Mouse (Mus musculus) embryo, embryonic 10.5 days (tissue): ENCODE data around the gene Trio.

Experiments
- DNase-seq: peaks from one replicate; pipeline ENCODE4 v3.0.0-alpha.2; 2015; ENCODE audit warnings: low spot score

Trio gene

DNA sequence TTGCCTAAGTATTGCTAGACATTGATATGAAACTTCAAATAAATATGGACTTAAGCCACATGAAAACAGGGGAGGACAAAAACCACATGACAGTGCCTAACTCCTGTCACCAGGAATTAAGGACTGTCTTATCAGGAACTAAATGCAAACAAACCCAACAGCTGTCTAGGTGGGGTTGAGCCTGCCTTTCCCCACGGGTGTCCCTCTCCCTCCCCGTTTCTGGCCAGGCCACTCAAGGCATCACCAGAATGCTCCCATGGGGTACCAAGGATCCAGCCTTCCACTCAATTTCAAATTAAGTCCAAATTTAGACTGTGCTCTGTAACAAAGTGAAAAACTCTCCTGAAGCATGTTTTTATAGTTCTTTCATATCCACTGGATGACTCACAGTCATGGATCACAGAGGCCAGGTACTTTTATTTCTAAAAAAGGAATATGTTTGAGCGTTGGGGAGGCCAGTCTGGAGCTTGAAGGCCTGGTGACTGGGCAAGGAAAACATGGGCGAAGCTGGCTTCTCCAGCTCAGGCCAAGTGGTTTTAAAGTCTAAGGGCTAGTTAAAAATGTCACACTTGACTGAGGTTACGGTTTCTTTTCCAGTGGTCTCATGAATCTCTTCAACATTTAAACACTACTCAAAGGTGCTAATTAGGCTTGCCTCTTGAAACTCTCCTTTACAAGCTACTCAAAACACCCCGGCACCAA lies 33.6 kb downstream of the Trio start:
- no peak for DNase-seq

DNA sequence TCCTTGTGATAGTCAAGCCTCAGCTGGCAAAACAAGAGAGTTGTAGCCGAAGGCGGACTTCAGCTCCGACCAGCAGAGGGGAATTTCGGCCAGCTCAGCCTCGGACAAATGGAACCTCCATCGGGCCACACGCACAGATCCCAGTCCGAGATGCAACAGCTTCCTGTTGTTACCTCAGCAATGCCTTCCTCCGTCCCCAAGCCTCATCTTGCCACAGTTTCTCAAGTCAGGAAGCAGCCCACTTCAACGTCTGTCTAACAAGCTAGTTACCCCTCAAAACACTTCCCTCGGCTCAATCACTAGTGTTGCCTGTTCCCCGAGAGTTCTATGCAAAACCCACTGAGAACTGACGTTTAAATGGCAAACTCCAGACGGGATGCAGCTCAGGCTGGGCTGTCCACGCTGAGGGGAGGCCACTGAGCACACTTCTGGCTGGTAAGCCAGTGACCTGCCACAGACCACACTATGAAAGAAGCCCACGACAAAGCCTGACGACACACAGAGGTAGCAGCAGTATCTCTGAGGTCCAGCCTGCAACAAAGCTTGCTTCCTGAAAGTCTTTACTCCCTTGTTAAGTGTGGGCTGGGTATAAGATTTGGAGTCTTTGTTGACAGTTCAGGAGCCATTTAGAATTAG lies 34.5 kb downstream of the Trio start:
- DNase-seq, result no peak

DNA sequence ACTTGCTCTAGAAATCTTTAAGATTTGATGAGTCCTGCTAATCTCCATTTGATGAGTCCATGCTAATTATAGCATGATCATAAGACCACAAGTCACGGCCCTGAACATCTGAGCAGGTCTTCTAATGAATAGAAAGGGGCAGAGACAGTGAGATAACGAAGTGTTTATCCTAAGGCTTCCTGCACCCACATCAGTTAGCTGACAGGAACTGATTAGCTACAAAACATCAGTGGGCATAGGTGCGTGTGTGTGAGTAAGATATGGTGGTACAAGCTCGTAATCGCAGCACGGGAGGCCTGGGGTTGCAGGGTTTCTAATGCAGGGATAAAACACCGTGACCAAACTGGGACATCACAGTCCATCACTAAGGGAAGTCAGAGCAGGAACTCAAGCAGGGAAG lies 37.7 kb downstream of the Trio start:
- no peak for DNase-seq

DNA sequence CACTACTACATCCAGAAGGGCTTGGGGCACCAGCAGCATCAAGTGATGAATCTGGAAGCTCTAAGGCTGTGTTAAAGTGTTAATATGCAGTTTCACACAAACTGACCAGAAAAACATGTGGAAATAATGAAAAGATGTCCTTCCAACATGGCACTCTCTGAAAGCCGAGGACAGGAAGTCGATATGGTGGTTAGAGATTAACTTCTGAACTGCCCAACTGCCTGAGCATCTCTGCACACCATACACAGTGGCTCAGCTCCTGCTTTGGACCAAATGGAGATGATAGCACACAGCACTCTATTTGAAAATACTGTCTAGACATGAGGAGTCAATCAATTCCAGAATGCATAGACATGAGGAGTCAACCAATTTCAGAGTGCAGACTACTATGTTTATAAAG lies 40.8 kb downstream of the Trio start:
- no peak for DNase-seq

DNA sequence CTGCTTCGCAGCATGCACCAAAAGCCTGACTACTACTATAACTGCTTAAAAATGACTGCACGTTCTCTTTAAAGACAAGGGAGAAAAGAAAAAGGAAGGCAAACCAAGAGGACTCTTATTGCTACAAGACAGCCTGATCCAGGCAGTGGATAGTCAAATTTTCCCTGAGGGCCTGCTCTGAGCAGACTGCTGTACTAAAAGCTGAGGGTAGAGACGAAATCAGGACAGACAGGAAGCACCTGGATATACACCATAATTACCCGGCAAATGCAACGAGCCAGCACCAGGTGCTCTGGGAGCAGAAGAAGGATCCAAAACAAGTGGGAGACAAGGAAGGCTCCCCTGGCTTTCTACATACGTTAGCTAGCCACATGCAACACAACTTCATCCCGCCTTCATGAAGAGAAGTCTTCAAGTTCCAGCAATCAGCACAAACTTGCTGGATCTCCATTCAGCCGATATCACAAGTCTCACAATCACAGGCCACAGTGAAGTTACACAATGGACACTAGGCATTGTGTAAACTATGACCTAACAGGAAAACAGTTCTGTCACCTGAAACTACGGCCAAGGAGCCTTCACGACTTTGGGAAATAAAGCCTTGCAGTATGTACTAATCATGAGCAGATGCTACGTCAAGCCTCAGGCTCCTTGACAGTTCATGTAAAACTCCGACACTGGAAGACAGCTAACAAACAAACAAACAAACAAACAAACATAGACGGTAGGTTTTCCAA lies 43.7 kb downstream of the Trio start:
- DNase-seq, result no peak

DNA sequence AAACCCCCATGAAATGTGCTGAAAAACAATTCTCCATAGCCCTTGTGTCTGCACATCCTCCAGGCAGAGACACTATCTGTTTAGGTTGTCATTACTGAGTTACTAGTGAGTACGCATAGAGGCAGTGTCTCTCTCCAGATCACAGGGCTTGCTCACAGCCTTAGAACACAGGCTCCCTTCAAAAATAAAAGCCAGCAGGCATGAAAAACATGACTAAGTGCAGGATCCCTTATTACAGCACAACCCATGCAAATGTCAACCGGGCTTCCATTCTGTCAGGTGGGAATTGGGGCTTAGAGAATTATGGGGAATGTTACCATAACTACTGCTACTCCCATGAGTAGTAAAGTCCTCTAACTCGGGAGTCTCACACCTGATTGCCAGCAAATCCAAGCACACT lies 44.4 kb downstream of the Trio start:
- no peak for DNase-seq

DNA sequence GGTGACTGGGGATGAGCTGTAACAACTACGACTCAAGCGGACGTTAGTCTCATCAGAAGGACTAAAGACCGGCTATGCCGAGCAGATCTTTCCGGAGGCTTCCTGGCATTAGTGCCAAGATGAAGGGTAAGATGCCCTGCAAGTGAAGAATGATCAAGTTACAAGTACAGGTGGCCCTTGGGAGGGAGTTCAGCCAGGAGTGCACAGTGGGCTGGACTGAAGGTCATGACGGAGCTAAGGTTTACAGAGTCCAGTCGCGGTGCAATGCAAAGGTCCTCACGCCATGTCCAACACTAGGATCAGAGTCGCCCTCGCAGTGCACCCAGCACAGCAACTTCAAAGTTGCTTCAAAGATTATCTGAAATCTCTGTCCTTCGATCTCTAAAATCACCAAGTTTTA lies 45.2 kb downstream of the Trio start:
- no peak for DNase-seq

DNA sequence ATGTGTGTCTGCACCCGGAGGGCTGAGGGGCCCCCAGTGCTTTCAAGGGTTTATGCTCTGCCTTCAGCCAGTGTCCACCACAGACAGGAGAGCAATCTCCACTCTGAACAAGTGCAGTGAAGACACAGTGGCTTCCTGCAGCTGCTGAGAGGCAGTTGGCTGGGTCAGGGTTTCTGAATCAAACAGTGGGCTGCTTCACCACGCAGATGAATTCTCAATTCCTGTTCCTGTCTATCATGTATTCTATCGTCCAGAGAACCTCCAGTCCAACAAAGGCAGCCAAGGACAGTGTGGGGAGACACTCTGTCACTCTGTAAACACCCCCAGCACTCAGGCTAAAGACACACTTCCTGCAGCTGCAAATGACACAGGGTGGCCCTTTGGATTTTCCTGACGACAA lies 48.7 kb downstream of the Trio start:
- DNase-seq, result no peak

DNA sequence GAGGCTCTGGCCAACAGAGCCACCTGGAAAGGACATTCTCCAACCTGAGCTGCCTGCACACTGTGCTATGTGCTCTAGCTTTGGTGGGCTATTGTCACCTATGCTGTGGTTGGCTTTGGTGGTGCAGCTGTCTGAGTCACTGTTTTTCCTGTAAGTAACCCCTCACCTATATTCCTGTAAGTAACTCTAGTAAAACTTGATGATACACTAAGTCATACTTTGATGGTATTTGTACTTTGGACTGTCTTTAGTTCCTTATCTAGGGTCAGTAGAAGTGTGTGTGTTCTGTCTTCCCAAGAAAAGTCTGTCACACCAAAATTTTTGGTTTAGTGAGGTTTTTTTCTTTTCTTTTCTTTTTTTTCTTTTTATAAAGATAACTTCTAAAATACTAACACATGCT lies 49.3 kb downstream of the Trio start:
- no peak for DNase-seq

DNA sequence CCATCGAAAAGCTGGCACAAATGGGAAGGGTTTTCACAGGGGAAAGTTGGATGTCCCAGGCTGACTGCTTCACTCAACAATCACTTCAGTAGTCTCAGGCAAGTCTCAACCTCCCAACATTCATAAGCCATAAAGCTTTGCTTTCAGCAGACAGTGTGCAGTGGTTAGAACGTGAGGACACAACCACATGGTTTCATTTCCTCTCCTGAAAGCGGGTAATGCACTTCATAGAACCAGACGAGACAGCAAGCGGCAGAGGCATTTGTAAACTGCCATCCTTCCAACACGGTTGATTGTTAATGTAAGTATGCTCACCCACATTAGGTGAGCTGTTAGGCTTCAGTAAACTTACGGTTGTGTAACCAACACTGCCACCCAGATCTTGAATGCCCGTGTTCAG lies 51.0 kb downstream of the Trio start:
- no peak for DNase-seq

DNA sequence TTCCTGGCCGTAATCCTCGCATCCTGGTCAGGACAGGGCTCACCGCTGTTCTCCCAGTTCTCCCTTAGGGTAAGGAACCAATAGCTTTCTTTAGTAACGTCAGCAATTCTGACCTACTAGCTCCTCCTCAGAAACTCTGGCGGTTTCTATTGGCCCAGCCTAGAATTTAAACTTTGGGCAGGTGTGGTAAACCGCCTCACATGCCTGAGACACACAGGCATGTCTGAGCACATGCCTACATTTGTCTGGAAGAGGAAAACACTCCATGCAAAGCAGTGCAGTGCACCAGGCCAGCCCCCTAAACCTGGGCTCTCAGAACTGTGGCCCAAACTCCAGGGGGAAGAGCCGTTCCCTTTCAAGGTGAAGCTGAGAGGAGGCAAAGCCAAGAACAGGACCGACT lies 57.5 kb downstream of the Trio start:
- no peak for DNase-seq

DNA sequence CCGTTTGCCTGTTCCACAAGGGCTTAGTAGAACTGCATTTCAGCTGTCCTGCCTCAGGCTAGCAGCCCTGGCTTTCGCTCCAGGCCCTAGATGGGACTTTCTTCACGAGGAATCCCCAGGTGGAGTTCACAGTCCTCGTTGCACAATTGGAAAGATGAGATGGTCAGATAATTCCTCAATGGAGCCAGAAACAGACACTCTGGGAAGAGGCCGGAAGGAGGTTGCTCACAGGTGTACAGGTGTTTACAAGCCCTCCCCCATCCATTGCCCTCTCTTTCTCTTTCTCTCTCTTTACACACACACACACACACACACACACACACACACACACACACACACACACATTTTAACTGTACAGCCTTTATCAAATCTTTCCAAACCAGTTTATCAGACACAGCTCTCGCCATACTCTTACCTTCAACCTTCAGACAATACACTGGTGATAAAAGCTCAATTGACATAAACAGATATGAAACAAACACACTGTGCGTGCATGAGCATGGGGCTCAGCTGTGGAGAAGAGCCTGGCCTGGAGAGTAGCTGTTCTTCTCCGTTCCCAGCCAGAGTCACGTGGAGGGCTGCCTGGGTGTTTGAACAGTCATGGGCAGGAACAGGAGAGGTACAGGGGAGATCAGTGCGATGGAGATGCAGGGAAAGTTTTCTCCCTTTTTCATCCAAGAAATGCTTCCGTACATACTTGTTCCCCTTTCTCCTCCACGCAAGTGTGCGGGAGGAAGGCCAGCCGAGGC lies 58.3 kb downstream of the Trio start:
- DNase-seq, result no peak

DNA sequence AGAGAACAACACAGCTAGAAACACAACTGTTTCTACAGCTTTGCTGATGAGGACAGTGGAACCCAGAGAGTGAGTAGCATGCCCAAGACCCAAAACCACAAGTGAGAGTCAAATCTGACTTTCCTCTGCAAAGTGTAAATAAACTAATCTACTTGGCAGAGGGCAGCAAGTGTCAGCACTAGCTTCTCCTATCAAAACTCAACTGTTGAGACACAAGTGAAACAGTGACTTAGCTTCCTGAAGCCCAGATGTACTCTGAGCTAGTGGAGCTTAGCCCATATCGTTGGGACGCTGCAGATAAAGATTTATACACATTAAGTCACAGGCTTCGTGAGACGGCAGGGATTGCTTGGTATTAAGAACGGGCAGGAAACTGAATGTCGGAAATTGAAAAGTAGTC lies 60.8 kb downstream of the Trio start:
- no peak for DNase-seq

DNA sequence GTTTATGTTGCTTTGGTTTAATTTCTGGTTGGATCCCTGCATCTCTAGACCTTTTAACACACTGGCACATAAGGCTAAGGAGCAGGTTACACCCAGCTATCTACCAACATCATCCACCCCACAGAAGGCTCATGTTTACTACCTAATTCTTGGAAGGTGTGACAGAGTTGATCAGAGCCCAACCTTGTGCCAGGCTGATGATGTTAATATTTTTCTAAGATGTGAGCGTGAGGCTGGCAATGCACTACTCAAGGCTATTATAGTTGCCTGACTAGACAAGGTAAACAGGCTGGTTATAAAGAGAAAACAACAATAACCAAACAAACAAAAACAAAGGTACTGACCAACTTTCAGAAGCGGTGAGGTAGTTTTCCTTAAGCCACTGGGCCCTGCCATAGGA lies 62.1 kb downstream of the Trio start:
- no peak for DNase-seq

DNA sequence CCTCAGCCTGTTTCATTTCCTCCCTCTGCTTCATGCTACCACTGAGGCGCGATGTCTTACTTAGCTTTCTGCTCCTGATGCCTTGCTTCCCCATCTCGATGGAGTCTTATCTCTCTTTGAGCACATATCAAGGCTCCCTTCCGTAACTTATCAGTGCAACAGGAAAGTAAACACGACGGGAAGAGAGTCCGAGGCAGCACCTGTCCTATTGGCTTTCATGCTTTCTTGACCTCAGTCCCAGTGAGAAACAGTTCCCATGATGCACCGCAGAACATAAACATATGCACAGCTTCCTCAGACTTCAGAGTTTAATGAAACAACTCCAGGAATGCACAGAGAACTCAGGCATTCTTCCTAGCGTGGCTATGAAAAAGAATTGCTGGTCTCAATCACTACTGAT lies 65.0 kb downstream of the Trio start:
- DNase-seq, result no peak

DNA sequence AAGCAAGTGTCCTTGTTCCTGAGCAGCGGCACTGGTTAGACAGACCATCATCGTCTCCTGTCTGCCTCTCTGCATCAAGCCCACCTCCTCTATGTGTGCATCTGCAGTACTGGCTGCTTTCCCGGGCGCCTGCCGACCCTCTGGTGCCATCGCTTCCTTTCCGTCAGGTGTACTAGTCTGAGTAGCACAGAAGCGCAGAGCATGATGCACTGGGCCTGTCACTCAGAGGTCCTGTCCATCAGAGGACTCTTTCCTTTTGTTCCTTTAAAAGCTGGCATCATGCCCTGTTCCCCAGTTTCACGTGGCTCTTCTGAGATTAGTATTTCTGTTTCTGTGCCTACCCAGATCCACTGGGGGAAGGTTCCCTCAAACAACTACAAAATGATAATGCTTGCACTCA lies 67.8 kb downstream of the Trio start:
- no peak for DNase-seq

DNA sequence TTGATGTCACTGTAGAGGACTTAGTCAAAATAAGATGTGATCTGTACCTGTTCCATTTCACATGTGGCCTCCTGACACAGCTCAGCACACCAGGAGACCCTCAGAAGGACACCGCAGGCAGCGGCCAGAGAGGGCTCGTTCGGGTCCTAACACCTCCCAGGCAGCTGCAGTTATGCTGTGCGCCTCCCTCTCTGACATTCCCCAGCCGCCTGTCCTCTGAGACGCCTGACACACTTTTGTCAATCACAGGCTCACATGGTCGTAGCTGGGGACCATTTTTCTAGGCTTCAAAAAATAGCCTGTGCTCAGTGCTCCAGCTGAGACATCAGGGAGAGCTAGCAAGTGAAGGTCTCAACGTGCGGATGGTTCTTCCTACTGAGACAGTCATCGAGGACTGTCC lies 70.0 kb downstream of the Trio start:
- DNase-seq, result no peak

DNA sequence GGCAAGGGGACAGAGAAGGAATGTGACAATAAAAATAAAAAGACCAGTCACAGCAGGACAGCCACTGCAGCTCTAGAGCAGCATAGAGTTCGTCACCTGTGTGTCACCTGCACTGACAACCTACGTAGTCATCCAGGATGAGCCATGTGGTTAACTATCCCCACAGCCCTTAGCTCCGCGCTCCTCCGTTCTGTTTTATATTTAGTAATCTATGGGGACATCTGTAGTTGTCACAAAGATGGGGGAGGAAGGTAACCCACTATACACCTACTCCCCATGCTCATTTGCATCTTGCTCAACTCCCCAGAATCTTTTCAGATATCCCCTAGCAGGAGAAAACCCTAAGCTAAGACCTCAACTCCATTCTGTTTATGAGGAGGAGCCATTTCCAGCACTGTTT lies 71.3 kb downstream of the Trio start:
- DNase-seq, result no peak

DNA sequence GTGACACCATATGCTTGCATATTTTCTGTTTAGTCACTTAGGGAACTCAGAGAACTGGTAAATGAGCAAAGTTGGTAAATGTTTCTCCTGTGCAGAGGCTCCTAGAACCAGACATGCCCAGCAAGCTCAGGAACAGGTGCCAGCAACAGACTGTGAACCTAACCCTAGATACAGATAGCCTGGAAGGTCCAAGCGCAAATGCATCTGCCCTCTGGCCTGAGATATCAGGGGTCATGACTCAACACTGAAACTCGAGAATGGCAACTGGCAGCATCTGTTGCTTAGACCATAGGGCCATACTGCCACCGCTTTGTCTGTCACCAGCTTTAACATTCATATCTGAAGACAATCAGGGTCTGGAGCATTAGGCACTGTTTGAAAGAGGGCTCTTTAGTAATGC lies 72.1 kb downstream of the Trio start:
- DNase-seq, result no peak

DNA sequence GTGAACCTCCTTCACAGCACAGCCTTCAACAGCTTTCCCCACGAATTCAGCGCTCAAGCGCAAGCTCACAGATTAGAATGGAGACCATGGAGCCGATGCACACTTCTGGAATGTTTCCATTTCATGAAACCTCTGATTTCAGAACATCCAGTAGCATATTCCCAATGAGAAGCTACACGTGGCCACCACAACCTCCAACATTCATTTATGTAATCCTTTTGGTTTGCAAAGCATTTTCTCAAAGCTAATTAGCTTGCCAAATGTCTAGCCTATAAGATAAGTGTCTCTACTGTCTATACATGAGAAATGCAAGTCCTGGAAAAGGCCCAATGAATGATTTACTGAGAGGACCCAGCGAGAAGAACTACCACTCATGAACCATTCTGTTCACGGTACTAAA lies 74.5 kb downstream of the Trio start:
- DNase-seq, result no peak

DNA sequence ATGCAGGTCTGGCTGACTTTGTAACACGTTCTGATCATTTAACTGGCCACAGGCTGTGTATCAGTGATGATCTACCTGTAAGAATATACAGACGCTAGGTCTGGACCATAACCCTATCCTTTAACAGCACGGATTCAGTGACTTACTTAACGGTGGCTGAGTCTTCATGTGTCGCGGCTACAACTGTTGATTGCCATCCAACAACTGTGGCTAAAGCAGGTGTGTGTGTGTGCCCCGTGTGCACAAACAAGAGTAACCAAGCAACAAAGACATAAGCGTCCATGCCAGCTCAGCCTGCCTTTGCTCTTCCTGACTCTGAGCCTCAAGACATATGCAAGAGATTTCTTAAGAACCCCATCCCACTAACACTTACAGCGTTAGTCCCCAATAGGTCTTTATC lies 76.5 kb downstream of the Trio start:
- no peak for DNase-seq

DNA sequence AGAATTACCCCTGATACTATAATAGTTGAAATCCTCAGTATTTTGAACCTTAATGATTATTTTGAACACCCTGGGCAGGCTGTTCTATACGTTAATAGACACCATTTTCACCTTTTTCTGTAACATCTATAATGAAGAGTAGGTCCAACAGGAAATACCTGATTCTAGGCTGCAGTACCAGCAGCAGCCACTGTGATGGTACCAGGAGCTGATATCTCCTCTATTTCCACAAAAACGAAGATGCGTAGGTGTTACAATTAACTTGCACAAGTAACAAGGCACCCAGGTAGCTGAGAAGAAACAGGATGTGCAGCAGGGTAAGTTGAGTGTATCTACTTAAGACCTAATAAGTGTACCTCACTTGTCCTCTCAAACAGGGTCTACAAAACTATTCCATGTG lies 77.8 kb downstream of the Trio start:
- no peak for DNase-seq

DNA sequence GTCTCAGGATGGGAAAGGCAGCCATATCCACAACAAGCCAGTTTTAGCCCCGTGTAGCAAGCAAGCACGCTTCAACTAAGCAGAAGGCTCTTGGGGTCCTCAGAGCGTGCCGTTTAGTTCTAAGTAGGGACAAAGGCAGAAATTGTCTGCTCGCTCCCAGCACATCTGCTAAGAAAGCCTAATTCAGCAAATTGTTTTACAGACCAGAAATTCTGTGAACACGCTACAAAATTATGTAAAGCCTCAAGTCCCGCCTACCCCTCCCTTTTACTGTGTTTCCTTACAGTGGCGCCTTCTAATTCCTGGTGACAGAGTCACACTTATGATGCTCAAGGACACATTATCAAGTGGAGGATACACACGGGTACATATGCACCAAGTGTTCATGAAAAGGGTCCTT lies 80.1 kb downstream of the Trio start:
- DNase-seq, result no peak
